Mouse (Mus musculus) small intestine, adult 2 months (tissue): ENCODE data around the gene Ap1s1.

Source experiments
- CTCF ChIP-seq: fragments of 200-500 bp; IDR thresholded peaks from 2 replicates; pipeline ENCODE4 v1.5.1; 2012; ENCODE audit warnings: low read depth, mild to moderate bottlenecking, control low read depth, inconsistent platforms, low read length, moderate library complexity, mixed read lengths; ENCODE audit not compliant: insufficient replicate concordance, insufficient read length; ENCODE audit errors: extremely low read depth
- POLR2A ChIP-seq: fragments of 200-500 bp; IDR thresholded peaks from 2 replicates; pipeline ENCODE4 v1.6.1; 2012; ENCODE audit warnings: low read depth, mild to moderate bottlenecking, control low read depth, inconsistent platforms, low read length, moderate library complexity

- TF ChIP-seq CTCF (no peak), POLR2A (no peak)
These were observed 5.2 kb upstream of the Ap1s1 start for GRCm38 (mm10) chr5:137051125-137051524.
